Mouse (Mus musculus): ENCODE measurements around the gene Jak3.

- TF ChIP-seq MAX (IDR thresholded peaks at IDR 0.05; ENCODE audit: low read depth) (no peak), POLR2A (IDR thresholded peaks at IDR 0.05; ENCODE audit: insufficient read length, low read depth) (no peak), TCF3 (IDR thresholded peaks at IDR 0.05; ENCODE audit: insufficient read length, low read depth) (no peak), POLR2AphosphoS2 (IDR thresholded peaks at IDR 0.05; ENCODE audit: insufficient read length, low read depth) (no peak), TCF12 (IDR thresholded peaks at IDR 0.05; ENCODE audit: insufficient read depth, poor library complexity, severe bottlenecking) (no peak), USF1 (IDR thresholded peaks at IDR 0.05; ENCODE audit: low read depth) (no peak), MYOG (IDR thresholded peaks at IDR 0.05; ENCODE audit: control insufficient read depth in 1 of 3, insufficient read depth in 1 of 3, insufficient read length in 2 of 3, low read depth in 2 of 3) (no peak), E2F4 (IDR thresholded peaks at IDR 0.05; ENCODE audit: insufficient read depth) (no peak), CEBPB (IDR thresholded peaks at IDR 0.05; ENCODE audit: insufficient read depth, poor library complexity, severe bottlenecking) (no peak)
Measured at GRCm38 (mm10) chr8:71719218-71719617, 43.1 kb downstream of the Jak3 start.

All from myocyte (in vitro differentiated cells).